Mouse (Mus musculus): ENCODE data around the gene Oprl1. TPM values are rescaled to one million over a fixed set of nuclear protein-coding genes. Genes with fewer than 3 reads are reported as not detected.
A peak's percentile ranks its signal among the peaks of the same experiment; 100 is the strongest.

The Oprl1 gene
- 10 to 100 TPM; 56.1 to 57.3 TPM for total RNA-seq (2021)

DNA sequence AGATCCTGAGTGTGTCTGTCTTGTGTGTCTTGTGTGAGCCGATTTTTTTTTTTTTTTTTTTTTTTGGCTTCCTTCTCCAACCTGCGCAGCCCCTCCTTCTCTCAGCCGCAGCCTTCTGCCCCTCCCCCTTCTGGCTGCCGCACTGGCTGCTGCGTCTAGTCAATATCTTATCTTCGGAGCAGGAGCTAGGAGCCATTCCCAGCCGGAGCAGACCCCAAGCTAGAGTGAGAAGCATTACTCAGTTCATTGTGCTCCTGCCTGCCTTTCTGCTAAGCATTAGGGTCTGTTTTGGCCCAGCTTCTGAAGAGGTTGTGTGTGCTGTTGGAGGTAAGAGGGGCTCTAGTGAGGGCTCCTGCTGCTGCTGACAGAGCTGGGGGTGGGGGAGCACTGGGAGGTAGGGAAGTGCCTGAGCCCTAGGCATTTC, at the start of gene Oprl1:
Oprl1 (plus strand) TSS at position 114 of the 424 bp plus-strand sequence.
- peak; percentile 79 to 82 for DNase-seq (ENCODE audit: low spot score in 2 of 2)
- intact Hi-C loops (cut with DNase I) = no loop called here

DNA sequence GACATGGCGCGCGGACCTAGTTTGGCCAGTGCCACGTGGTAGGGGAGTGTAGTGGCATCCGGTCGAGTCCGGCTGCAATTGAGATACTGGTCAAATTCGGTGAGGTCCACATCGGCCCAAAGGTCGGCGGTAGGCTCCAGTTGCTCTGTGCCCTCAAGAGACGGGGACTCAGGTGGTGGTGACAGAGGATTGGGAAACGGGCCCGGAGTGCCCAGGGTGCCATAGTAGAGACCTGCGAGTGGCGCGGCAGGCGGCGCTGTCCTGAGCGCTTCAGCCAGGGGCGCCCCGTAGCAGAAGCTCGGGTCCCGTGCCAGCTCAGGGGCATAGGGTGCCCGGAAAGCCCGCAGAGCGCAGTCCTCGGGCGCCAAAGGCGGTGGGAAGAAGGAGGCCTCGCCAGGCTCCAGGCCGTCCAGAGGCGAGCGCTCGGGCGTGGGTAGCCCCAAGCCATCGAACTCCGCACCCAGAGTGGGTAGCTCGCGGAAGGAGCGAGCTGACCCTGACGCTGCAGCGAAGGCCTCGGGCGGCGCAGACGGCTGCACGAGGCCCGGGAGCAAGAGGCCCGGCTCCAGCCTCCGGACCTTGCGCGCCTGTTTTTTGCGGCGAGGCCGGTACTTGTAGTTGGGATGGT, 44.4 kb upstream of the Oprl1 start:
- no peak for DNase-seq (ENCODE audit: low spot score in 2 of 2)
- intact Hi-C loops (cut with DNase I) = loop anchor here (10.0 kb wide), 1 partner anchor 146 kb away; the partner anchor contains the start of gene Dnajc5

DNA sequence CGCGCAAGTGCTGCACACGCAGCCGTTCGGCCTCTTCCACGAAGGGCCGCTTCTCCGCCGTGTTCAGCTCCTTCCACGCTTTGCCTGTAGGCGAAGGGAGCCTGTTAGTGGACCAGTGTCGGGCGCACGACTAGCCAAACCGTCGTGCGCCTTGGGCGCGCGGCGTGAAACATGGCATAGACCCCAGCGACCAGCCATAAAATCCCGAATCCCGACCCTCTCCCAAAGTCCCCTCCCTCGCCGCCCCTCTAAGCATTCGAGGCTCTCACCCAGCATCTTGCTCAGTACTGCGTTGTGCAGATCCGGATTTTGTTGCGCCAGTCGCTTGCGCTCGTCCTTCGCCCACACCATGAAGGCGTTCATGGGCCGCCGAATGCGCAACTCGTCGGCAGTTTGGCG, 43.9 kb upstream of the Oprl1 start:
- DNase-seq (ENCODE audit: low spot score in 2 of 2) = no peak
- intact Hi-C loops (cut with DNase I) = loop anchor here (10.0 kb wide), 1 partner anchor 146 kb away; the partner anchor contains the start of gene Dnajc5

DNA sequence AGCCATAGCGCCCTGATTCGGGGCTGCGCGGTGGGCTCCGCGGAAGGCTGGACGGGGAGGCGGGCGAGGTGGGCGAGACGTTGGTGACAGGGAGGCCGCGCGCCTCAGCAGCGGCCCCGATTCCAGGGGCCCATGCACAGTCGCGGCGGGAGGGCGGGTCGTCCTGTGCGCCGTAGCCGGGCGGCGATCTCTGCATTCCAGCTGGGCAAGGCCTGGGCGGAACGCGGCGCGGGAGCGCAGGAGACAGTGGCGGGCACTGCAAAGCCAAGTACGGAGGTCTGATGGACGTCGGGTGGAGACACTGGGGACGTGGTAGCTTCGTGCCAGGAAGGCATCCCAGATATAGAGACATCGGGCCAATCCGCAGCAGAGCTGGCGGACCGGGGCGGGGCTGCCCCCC, 43.5 kb upstream of the Oprl1 start, which contains the start of gene Sox18:
Sox18 (minus strand) TSS at position 315 of the 400 bp plus-strand sequence.
- intact Hi-C loops (cut with DNase I) = loop anchor here (10.0 kb wide), 1 partner anchor 147 kb away; the partner anchor contains the start of gene Dnajc5
- DNase-seq (ENCODE audit: low spot score in 2 of 2) = no peak

DNA sequence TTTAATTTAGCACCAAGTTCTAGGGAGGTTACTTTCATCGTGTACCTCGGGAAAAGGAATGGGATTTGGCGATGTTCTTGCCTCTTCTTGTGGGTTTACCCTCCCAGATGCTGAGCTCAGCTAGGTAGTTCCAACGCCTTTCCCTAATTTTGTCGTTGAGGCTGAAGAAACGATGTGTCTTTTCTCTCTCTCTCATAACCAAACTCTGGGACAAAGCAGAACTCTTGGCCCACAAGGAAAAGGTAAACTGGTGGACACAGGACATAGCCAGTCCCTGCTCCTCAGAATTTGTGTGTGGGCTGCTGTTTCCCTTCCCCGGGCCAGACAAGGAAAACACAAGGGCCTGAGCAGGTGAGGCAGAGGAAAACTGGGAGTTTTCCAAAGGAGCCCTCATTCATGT, 42.8 kb upstream of the Oprl1 start:
- intact Hi-C loops (cut with DNase I) = loop anchor here (10.0 kb wide), 1 partner anchor 147 kb away; the partner anchor contains the start of gene Dnajc5
- DNase-seq (ENCODE audit: low spot score in 2 of 2) = no peak

DNA sequence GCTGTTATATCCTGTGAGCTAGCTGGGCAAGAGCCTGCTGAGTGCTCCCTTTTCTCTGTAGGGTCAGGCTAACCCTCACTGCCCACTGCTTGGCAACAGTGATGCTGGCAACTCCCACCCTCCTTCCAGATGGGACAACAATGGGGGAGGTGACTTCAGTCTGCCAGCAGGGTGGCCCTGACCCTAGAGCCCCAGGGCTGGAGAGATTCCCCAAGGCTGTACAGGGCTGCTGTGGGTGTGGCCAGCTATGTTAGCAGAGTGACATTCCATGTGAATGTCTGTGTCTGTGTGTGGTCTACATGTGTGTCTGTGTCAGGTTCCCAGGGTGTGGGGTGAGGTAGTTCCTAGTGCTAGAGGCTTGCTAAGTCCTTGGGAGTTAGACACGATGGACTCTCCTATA, 41.3 kb upstream of the Oprl1 start:
- intact Hi-C loops (cut with DNase I) = loop anchor here (10.0 kb wide), 1 partner anchor 149 kb away; the partner anchor contains the start of gene Dnajc5
- DNase-seq (ENCODE audit: low spot score in 2 of 2) = no peak

DNA sequence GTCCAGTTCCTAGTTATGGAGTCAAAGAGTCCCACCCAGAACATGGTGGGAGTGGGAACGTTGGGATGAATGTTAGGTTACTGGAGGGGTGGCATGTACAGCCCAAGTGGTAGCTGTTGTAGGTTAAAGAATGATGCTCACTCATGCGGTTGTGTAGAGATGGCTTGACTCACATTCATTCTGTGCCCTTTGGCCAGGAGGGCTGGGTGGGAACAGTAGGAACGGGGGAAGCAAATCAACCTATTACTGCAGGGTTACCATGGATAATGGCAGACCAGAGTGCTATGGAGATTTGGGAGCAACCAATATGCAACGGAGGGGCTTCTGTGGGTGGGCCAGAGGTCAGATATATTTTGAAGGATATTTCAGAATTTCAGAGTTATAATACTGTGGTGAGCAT, 39.9 kb upstream of the Oprl1 start:
- intact Hi-C loops (cut with DNase I) = loop anchor here (10.0 kb wide), 1 partner anchor 150 kb away; the partner anchor contains the start of gene Dnajc5
- no peak for DNase-seq (ENCODE audit: low spot score in 2 of 2)

DNA sequence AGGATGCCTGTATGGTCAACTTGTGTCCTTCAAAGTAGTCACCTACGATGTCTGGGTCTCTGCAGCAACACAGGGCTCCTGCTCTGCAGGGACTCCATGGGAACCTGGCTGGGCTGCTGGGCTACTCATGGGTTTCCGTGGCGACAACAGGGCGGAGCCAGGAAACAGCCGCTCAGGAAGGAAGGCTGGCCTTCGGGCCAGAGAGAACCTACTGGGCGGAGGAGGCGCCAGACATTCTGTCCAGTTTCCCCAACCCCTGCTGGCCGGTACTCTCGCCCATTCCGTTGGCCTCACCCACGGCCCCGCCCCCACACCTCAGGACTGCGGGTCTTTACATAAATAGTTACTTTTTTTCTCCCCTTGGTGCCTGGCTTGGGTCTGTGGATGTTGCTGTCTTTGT, 39.4 kb upstream of the Oprl1 start:
- intact Hi-C loops (cut with DNase I) = loop anchor here (10.0 kb wide), 1 partner anchor 151 kb away; the partner anchor contains the start of gene Dnajc5
- peak in 1 of 2 experiments; percentile 38 for DNase-seq (ENCODE audit: low spot score in 2 of 2)

DNA sequence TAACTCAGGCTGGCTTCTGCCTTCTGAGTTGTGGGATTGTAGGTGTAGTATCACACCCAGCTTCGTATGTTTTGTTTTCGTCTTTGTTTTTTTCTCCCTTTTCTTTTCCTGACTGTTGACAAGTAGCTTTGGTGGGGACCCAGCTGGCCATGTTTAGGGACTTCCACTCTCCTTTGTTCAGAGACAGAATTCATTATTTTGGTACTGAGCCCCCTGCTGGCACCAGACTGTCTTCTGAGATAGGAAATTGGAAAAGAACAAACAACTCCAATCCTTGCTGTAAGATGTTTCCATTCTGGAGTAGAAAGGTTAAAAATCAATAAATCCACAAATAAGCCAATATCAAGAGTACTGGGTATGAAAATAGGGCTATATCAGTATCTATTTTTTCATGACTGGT, 38.4 kb upstream of the Oprl1 start:
- intact Hi-C loops (cut with DNase I) = loop anchor here (10.0 kb wide), 1 partner anchor 152 kb away; the partner anchor contains the start of gene Dnajc5
- no peak for DNase-seq (ENCODE audit: low spot score in 2 of 2)

DNA sequence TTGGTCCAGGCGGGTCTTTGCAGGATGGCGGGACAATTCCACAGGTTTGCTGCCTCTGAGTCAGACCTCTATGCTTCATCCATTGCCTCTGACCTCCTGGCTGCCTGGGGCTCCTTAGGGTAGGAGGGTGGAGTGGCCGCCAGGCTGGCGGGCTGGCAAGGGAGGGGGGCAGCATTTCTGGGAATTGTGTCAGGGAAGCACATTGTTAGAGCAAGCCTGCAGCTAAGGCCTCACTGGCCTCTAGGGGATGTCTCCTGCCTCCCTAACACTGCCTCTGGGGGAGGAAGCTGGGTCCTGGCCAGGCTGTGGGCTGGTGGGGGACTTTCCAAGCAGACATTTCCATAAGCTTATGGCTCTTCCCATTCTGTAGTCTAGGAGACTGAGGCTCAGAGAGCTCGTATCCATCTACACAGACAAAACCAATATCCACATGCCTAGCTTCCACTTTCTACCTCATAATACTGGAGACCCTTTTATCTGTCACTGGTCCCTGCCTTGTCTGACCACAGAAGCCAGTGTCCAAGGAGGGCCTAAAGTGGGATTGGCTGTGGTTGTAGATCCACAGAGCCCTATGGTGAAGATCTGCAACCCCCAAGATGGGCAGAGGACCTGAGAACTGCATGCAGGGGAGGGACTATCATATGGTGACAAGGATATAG, 37.6 kb upstream of the Oprl1 start:
- intact Hi-C loops (cut with DNase I) = loop anchor here (10.0 kb wide), 1 partner anchor 152 kb away; the partner anchor contains the start of gene Dnajc5
- no peak for DNase-seq (ENCODE audit: low spot score in 2 of 2)

DNA sequence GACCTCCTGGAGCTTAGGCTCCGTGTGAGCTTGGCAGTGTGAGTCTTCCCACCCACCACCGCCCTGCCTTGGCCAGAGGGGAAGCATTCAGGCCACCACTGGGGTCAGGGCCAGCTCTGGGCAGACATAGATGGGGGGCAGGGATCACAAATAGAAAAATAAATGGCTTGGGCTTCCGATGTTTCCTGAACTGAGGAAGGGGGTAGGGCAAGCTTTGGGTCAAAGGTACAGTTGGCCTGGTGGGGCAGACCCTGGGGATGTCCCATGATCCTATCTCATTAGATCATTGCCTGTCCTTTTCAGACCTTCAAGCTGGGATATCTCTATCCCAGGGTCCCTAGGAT, 37.1 kb upstream of the Oprl1 start:
- intact Hi-C loops (cut with DNase I) = loop anchor here (2.0 to 10.0 kb wide), 2 partner anchors 19 to 153 kb away; partner anchors contain the start of gene Dnajc5
- DNase-seq (ENCODE audit: low spot score in 2 of 2) = no peak

DNA sequence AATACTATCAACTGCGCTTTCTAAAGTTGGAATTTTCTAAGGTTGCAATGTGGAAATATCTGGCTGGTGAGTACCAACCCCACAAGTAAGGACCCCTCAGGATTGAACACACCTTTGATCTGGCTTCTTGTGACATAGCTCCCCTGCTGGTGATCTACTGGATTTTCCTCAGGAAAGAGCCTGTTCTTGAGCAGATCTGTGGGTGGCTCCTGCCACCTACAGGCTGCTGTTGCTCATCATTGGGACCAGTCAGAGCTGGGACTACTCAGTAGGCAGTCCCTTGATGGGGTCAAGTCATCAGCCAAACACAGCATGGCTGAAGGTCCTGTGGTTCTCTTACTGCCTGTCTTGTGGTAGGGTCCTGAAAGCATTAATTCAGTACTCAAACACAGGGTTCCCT, 36.0 kb upstream of the Oprl1 start:
- peak; percentile 80 to 88 for DNase-seq (ENCODE audit: low spot score in 2 of 2)
- intact Hi-C loops (cut with DNase I) = loop anchor here (2.0 to 10.0 kb wide), 2 partner anchors 20 to 154 kb away; partner anchors contain the start of gene Dnajc5

DNA sequence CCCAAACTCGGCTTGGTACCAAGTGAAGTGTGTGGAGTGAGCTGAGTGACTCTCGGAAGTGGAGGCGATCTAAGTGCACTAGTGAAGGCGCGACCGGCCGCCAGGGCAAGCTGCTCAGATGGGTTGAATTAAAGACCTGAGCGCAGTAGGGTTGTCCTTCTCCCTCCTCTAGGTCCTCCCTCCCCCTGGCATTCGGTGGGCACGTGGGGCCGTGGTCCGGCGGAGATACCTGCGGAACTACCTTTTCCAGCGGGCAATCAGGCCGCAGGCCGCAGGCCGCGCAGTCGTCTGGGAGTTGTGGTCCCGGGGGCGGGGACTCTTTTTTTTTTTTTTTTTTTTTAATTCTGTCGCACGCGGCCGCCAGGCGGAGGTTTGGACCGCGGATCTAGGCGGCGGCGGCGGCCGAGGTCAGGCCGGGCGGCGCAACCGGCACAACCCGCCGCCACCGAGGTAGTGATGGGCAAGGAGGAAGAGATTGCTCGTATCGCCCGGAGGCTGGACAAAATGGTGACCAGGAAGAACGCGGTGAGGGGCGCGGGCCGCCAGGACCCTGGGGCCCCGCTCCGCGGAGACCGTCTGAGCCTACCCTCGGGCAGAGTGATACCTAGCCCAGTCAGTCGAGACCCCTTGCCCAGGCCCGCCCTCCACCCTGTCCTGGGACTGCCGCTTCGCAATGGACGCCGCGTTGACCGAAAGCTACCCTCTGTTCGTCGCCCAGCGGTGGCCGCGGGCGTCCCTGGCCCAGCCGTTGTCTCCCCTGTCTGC, 34.7 kb upstream of the Oprl1 start, which contains the start of gene Tcea2:
Tcea2 (plus strand) TSS at position 360 of the 765 bp plus-strand sequence.
- intact Hi-C loops (cut with DNase I) = loop anchor here (2.0 to 10.0 kb wide), 3 partner anchors 21 to 155 kb away; partner anchors contain the start of gene Dnajc5
- DNase-seq (ENCODE audit: low spot score in 2 of 2) = peak; percentile 77 to 78

DNA sequence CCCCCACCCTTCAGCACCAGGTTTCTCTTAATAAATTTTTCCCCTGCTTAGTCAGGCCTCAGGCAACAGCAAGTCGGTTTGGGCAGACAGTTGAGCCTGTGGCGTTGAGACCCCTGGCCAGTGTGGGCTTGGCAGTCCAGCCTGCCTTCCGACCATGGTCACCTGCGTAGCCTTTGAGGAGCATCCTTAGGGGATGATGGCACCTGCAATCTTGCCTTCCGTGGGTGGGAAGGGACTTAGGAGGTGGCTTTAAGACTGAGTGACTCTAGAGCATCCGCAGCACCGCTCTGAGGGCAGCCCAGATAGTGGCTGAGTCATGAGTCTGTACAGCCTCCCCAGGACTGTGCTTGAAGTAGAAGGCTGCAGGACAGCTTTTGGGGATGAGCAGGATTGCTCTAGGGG, 34.1 kb upstream of the Oprl1 start:
- intact Hi-C loops (cut with DNase I) = loop anchor here (2.0 kb wide), 1 partner anchor 80 kb away; no protein-coding TSS in a partner anchor
- peak in 1 of 2 experiments; percentile 58 for DNase-seq (ENCODE audit: low spot score in 2 of 2)

DNA sequence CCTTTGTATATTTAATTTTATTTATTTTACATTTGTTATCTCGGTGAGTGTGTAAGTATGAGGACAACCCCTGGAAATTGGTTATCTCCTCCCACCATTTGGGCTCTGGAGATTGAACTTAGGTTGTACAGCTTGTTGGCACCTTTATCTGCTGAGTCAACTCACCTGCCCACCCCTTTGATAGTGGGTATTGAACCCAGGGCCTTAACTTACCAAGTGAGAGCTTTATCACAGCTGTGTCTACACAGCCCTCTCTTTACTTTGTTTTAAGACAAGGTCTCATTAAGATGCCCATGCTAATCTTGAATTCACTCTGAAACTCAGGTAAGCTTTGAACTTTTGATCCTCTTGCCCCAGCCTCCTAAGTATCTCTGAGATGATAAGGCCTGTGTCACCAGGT, 32.8 kb upstream of the Oprl1 start:
- no peak for DNase-seq (ENCODE audit: low spot score in 2 of 2)
- intact Hi-C loops (cut with DNase I) = loop anchor here (2.0 kb wide), 1 partner anchor 81 kb away; no protein-coding TSS in a partner anchor

DNA sequence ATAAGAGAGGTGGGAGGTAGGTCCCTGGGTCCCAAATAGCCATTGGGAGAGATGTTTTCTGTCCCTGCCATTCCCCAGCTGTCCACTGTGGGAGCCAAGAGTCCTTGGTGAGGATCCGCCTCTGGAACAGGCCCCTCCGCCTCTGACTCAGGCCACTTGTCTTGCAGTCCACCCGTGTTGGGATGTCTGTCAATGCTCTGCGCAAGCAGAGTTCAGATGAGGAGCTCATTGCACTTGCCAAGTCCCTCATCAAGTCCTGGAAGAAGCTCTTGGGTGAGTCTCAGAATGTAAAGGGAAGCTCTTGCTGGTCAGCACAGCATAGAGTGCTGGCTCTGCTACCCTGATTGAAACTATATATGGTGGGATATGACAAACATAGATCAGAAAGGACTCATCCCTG, 31.4 kb upstream of the Oprl1 start:
- DNase-seq (ENCODE audit: low spot score in 2 of 2) = no peak
- intact Hi-C loops (cut with DNase I) = no loop called here

DNA sequence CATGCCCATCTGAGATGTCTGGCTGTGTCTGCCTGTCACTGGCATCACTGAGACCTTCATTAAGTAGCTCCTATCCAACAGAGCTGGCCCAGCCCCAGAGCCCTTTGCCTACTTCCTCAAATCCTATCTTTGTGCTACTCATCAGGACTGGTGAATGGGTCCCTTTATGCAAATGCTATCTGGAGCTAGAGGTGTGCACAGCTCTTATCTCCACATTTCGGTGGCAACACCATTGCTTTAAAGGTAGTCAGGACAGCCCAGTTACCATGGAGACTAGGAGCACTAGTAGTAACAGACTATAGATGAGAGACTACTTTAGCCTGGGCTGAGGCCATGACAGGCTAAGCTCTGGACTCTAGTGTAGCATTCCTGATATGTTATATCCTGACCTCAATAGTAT, 30.1 kb upstream of the Oprl1 start:
- intact Hi-C loops (cut with DNase I) = no loop called here
- DNase-seq (ENCODE audit: low spot score in 2 of 2) = no peak

DNA sequence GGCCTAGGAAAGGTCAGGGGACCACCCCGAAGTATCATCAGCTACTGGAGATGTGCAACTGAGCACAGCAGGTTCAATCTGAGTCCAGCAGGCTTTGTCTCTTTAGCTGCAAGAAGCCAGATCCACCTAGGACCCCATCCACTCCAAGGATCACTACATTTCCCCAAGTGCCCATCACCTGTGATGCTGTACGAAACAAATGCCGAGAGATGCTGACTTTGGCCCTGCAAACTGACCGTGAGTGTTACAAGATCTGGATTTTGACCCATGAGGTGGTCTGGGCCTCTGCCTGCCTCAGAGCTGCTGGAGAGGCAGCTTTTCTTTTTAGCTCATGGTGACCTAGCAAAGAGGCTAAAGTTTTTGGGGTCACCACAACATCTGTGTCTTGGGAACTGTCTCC, 29.1 kb upstream of the Oprl1 start:
- DNase-seq (ENCODE audit: low spot score in 2 of 2) = no peak
- intact Hi-C loops (cut with DNase I) = no loop called here

DNA sequence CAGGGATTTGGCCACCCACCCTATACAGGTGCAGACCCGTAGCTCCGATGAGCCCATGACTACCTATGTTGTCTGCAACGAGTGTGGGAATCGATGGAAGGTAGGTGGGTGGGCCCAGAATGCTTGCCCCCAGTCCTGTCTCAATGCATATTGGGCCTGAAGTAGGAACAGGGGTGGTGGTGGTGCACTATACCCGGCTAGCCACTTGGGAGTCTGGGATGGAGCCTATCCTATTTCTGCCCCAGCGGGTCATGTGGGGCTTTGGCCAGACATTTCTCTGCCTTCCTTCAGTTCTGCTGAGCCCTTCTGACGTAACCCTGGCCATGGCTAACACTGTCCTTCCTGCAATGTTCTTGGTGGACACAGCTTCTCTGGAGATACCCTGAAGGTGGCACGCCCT, 27.2 kb upstream of the Oprl1 start:
- DNase-seq (ENCODE audit: low spot score in 2 of 2) = no peak

More for the DNA sequence above, 27.2 kb upstream of the Oprl1 start:
- intact Hi-C loops (cut with DNase I) = no loop called here

All from left cerebral cortex, postnatal 25 days (tissue).